Mouse (Mus musculus): Measurements from ENCODE around the gene Tmem63a.
"Not testable (repeated sequence)": the region's sequence is repeated elsewhere in the genome, so short reads cannot be mapped to it uniquely, and the experiment has no call there.

The Tmem63a gene

DNA sequence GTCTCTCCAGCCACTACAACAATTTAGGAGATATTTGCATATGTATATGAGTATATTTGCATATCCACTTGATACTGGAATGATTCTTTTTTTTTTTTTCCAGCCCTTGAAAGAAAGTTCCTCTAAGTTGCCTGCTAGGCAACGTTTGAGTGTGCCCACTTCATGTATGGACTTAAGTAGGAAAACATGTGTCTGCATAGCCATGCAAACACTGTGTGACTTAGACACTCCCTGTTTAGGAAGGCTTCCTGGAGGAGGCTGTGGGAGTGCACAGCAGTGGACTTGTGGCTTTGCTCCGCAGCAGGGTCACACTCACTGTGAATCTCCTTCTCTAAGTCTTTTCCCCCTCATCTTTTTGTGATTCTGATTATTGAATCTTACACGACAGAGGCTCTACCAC lies 16.7 kb downstream of the Tmem63a start:
- no peak for DNase-seq (ENCODE audit: low spot score in 2 of 2)

DNA sequence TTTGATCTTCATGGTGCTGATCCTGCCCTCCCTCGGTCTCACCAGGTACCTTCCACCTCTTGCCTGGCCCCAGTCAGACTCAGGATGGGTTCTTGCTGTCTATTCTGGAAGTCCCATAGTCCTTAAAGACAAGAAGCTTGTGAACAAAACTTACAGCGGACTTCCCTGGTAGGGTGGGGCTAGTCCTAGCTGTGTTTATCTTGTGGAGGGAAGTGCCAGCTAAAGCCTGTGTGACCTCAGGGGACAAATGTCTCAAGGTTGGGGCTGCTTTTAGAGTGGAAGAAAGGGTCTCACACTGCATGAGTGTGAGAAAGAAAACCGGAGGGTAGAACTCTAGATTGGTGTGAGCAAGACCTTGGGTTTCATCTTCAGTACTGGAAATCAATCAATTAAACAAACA lies 23.6 kb downstream of the Tmem63a start:
- no peak for DNase-seq (ENCODE audit: low spot score in 2 of 2)

DNA sequence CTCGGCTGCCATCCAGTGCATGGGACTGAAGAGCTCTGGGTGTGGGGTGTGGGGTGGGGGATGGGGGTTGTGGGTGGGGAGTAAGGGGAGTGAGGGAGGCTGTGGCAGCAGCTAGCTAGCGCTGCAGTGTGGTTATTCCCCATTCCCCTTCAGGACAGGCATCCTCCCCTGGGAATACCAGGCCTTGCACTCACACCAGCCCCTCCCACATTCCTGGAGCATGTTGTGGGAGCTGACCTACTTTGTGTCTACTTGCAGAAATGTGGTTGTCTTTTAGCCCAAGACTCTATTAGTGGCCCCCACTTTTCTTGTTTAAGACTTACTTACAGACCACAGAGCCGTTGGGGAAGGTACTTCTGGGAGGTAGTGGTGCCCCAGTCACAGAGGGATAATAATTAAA lies 24.4 kb downstream of the Tmem63a start:
- no peak for DNase-seq (ENCODE audit: low spot score in 2 of 2)

- no peak for DNase-seq (ENCODE audit: low spot score in 2 of 2)
Observed at GRCm38 (mm10) chr1:180967261-180967660, 25.1 kb downstream of the Tmem63a start.

DNA sequence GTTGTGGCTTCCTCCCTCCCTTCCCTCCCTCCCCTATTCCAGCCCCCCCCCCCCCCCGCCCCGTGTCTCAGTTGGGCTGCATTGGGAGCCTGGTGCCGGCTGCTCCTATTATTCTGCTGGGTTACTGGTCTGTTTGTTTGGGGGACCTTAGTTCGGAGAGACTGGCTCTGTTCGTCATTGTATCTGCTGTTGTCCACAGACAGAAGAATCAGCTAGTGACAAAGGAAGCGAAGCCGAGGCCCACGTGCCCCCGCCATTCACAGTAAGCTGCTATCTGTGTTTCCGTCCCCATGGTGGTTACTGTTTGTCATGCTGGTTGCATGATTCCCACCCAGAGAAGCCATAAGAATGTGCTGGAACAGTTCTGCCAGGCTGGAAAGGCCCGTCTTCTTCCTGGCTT lies 30.8 kb downstream of the Tmem63a start:
- no peak for DNase-seq (ENCODE audit: low spot score in 2 of 2)

GRCm38 (mm10) chr1:180974126-180974746 lies 32.1 kb downstream of the Tmem63a start:
- peak in 1 of 2 experiments; percentile 34 for DNase-seq (ENCODE audit: low spot score in 2 of 2)

GRCm38 (mm10) chr1:180976110-180976679 lies 34.1 kb downstream of the Tmem63a start:
- DNase-seq (ENCODE audit: low spot score in 2 of 2): no peak

GRCm38 (mm10) chr1:180979484-180980251 lies 37.5 kb downstream of the Tmem63a start:
- no peak for DNase-seq (ENCODE audit: low spot score in 2 of 2)

- DNase-seq (ENCODE audit: low spot score in 2 of 2): no peak
Observed at GRCm38 (mm10) chr1:180980464-180980863, 38.3 kb downstream of the Tmem63a start.

DNA sequence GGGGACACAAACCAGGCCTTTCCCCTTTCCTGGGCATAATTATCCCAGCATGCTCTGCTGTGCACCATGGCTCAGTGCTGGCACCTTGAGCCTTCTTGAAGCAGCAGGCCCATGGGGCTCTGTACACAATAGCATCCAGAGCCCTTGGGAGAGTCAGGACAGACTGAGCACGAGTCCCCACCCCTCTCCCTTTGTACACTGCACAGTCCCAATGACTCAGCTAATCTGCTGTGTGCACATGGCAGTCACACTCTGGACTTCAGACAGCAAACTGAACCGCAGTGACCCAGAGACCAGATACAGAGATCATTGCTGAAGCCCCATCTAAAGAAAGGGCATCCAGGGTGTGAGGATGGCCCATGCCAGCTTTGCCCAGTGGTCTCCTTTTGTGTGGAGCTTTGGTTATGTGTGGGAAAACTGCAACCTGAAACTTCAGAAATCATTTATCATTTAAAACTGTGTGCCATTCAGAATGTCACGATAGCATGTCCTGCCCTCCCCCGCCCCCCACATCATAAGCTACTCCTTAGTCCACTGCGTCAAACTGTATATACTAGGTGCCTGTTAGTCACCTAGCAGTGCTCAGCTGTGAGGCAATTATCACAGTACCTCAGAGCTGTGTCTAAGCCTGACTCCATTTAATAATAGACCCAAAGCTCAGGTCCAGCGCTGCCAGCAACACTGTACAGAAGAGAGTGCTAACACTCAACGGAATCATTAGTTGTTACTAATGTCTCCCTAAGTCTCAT lies 39.3 kb downstream of the Tmem63a start:
- not testable (repeated sequence) for DNase-seq (ENCODE audit: low spot score in 2 of 2)

- DNase-seq (ENCODE audit: low spot score in 2 of 2): no peak
Observed at GRCm38 (mm10) chr1:180986701-180987100, 44.6 kb downstream of the Tmem63a start.

GRCm38 (mm10) chr1:180987759-180988158 lies 45.6 kb downstream of the Tmem63a start:
- DNase-seq (ENCODE audit: low spot score in 2 of 2): peak; percentile 70 to 81

GRCm38 (mm10) chr1:180990671-180991070 lies 48.5 kb downstream of the Tmem63a start:
- no peak for DNase-seq (ENCODE audit: low spot score in 2 of 2)

DNA sequence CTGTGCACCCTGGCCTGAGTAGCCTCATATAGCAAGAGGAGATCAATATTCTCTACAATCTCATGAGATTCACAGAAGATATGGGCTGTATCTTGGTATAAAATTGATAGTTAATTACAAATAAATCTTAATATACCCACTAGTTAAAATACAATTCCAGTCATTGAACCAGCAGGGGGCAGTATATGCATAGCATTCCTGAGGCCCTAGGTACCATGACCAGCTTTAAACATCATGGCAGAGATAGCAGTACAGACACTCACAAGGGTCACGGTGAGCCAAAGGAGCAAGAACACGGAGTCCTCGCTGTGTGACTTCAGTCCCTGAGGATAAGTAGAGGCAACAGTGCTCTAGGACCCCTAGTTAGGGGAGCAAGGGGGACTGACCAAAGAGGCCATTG lies 50.0 kb downstream of the Tmem63a start:
- DNase-seq (ENCODE audit: low spot score in 2 of 2): peak in 1 of 2 experiments; percentile 34

DNA sequence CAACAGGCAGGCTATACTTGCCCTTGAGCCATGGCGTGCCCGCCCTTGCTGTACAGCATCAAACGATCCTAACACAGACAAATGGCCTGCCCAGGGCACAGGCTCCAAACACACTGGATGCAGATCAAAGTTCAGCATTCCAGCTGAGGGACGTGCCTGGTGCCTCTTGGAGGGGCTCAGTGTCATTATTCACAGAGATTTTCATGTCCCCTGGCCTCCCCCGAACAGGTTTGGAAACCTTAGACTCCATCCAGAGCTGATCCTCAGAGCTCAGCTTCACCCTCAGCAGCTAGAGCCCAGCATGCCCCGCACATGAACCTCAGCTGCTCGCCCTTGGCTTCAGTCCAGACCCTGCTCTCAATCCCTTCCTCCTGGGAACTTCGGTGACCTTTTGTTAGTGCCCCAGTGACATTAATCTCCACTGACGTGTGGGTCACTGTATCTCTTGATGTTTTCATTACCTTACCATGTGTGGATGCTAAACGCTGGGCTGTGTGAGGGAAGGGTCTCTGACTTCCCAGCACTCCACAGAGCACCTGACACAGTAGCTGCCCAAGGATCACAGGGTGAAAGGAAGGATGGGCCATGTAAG lies 58.5 kb downstream of the Tmem63a start:
- DNase-seq (ENCODE audit: low spot score in 2 of 2): no peak

GRCm38 (mm10) chr1:181001217-181001616 lies 59.1 kb downstream of the Tmem63a start:
- DNase-seq (ENCODE audit: low spot score in 2 of 2): no peak

- no peak for DNase-seq (ENCODE audit: low spot score in 2 of 2)
Observed at GRCm38 (mm10) chr1:181001621-181002020, 59.5 kb downstream of the Tmem63a start.

DNA sequence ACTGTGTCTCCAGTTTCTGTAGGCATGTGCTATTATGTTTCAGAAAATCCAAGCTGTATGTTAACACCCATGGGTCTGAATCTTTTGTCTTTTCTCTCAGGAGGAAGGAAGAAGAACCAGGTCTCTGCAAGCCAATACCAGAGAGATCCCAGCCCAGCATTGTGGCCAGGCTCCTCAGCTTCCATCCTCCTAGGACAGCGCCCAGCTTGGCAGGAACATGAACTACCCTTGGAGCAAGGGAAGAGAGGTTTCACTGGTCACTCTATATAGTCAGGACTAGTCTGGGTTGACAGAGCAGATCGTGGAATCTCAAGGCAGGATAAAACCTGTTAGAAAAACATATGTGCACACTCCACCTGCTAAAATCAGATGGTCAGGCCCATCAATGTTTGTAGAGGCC lies 61.6 kb downstream of the Tmem63a start:
- DNase-seq (ENCODE audit: low spot score in 2 of 2): no peak

DNA sequence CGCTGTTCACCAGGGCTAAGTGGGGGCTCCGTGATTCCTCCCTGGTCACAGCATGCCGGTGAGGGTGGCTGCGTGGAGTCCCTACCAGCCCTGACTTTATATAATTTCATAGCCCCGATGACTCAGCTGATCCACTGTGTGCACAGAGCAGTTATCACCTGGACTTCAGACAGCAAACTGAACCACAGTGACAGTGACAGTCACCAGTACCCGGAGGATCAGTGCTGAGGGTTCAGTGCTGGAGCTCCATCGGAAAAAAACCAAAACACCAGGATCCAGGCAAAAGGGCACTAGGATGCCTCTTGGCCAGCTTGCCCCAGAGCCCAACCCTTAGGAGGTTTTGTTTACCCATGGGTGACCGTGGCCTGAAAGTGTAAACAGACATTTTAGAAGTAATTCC lies 63.2 kb downstream of the Tmem63a start:
- no peak for DNase-seq (ENCODE audit: low spot score in 2 of 2)

- peak in 1 of 2 experiments; percentile 9 for DNase-seq (ENCODE audit: low spot score in 2 of 2)
Observed at GRCm38 (mm10) chr1:181007831-181008230, 65.7 kb downstream of the Tmem63a start.

DNA sequence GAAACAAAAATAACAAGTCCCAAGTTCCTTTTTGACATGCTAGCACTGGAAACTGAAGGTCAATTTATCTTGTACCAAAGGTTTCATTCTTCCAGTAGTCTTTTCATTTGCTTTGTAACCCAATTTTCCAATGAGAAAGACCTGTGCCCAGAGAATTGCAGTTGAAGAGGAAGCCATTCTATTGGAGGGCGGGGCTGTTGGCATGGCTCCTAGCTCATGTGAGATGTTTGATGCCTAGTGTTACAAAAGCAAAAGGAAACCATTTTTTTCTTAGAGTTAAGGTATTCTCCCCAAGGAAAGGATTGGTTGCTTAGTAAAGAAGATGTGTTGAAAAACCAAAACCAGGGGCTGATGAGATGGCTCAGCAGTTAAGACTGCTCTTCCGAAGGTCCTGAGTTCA lies 66.1 kb downstream of the Tmem63a start:
- DNase-seq (ENCODE audit: low spot score in 2 of 2): peak in 1 of 2 experiments; percentile 5

Data from cerebellum, postnatal 4 days (tissue).